Mouse (Mus musculus): ENCODE measurements around the gene Hadhb. TPM values are rescaled to one million over a fixed set of nuclear protein-coding genes. Genes with fewer than 3 reads are reported as not detected.

The Hadhb gene
- polyA plus RNA-seq, 1 experiment from 2014 or later, result 61.1 TPM

DNA sequence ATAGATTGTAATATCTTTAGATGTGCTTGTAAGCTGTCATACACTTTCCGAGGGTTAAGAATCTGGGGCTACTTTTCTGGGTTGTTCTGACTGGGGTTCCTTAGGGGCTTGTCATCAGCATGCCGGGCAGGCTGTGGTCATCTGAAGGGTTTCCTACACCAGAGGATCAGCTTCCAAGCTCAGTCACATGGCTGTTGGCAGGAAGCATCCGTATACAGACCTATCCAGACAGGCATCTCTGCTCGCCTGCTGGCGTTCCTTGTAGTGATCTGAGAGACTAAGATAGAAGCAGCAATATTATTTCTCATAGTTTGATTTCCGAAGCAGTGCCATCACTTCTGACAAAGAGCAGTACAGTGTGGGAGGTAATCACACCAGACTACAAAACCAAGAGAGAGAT, 4.6 kb downstream of the Hadhb start:
- Histone ChIP-seq H3K4me1 (replicated peaks) (peaks cover 9% of the 10 kb centered on the region), H3K27ac (no peak overlapping the region), H3K4me2 (replicated peaks) (no peak overlapping the region), H3K9me3 (no peaks in the 10 kb centered on the region), H3K27me3 (no peaks in the 10 kb centered on the region), H3K36me3 (no peaks in the 10 kb centered on the region), H3K9ac (replicated peaks) (no peak overlapping the region), H3K4me3 (replicated peaks) (no peak overlapping the region)
- no peak for ATAC-seq
- 89% methylated on average over 6 of the region's 6 CpGs for WGBS

DNA sequence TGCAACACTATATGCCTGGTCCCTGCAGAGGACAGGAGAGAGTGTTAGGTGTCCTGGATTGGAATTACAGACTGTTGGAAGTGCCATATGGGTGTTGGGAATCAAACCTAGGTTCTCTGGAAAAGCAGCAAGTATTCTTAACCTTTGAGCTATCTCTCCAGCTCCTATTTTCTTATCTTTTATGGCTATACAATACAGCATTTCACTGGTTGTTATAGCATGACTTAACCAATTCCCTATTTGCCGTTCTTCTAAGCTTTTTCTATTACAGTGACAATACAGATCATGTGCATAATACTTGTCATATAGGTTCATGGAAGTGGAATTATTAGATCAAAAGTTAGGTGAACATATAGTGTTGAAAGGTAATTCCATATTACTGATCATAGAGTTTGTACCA, 6.8 kb downstream of the Hadhb start:
- WGBS, result 91% methylated on average over 1 of the region's 1 CpGs
- peaks cover 7% of the 10 kb centered on the region for H3K36me3 ChIP-seq
- no peak overlapping the region for H3K27ac ChIP-seq
- no peaks in the 10 kb centered on the region; the same call in 1 of the 2 replicates for H3K4me1 ChIP-seq (replicated peaks)
- no peaks in the 10 kb centered on the region for H3K9me3 ChIP-seq
- H3K9ac ChIP-seq (replicated peaks), result no peak overlapping the region
- H3K4me3 ChIP-seq (replicated peaks), result no peak overlapping the region
- H3K27me3 ChIP-seq, result no peaks in the 10 kb centered on the region
- no peak overlapping the region for H3K4me2 ChIP-seq (replicated peaks)
- no peak for ATAC-seq

DNA sequence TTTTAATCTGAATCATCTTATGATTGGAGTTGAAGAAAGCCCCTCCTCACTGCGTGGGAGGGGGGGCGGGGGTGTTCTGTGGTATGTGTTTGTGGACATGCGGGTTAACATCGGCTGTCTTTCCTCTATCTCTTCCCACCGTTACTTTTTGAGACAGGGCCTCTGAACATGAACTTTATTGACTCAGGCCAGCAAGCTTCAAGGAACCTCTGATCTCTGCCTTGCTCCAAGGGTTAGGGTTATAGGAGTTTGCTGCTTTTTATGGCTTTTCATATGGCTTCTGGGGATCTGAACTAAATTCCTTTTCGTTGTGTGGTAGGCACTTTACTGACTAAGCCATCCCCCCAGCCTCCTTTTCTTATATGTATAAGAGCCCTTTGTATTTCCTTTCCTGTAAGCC, 7.3 kb downstream of the Hadhb start:
- Histone ChIP-seq H3K4me2 (replicated peaks) (no peak overlapping the region), H3K4me1 (replicated peaks) (no peaks in the 10 kb centered on the region), H3K27ac (no peak overlapping the region), H3K9ac (replicated peaks) (no peak overlapping the region), H3K9me3 (no peaks in the 10 kb centered on the region), H3K27me3 (no peaks in the 10 kb centered on the region), H3K4me3 (replicated peaks) (no peak overlapping the region), H3K36me3 (peaks cover 9% of the 10 kb centered on the region)
- no peak for ATAC-seq
- WGBS, result 90% methylated on average over 6 of the region's 6 CpGs

DNA sequence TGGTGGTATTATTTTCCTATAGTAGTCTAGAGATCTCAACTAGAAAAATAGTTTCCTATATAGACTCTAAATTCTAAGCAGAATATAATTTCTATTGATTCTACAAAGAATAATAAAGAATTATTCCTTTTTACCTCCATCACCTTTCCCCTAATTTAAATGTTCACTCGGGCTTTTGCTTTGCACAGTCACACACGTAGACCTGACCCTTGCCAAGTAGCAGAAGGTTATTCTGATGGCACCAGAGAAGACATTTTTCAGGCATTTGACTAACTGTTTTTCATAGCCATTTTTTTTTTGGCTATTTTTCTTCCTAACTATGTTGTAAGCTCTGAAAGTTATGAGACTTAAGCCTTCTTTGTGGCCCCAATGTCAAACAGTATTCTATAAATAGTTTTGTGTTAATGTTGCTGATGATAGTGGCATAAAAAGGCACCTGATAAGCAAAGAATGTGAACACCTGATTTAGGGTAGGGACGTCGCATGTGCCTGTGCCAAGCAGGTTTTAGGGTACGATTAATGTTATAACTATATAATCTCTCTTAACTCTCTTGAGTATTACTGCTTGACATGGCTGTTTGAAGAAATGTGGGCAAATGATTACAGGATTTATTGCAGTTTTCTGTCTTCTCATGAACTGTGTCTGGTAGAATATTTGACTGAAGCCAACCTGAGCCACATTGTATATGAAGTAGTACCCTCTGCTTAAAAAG, 10.3 kb downstream of the Hadhb start:
- Histone ChIP-seq H3K4me2 (replicated peaks) (no peak overlapping the region), H3K27ac (no peak overlapping the region), H3K27me3 (no peaks in the 10 kb centered on the region), H3K36me3 (peaks cover 26% of the 10 kb centered on the region), H3K4me1 (replicated peaks) (no peaks in the 10 kb centered on the region), H3K4me3 (replicated peaks) (no peak overlapping the region), H3K9me3 (no peaks in the 10 kb centered on the region), H3K9ac (replicated peaks) (no peak overlapping the region)
- WGBS, result 93% methylated on average over 5 of the region's 5 CpGs
- ATAC-seq, result no peak

DNA sequence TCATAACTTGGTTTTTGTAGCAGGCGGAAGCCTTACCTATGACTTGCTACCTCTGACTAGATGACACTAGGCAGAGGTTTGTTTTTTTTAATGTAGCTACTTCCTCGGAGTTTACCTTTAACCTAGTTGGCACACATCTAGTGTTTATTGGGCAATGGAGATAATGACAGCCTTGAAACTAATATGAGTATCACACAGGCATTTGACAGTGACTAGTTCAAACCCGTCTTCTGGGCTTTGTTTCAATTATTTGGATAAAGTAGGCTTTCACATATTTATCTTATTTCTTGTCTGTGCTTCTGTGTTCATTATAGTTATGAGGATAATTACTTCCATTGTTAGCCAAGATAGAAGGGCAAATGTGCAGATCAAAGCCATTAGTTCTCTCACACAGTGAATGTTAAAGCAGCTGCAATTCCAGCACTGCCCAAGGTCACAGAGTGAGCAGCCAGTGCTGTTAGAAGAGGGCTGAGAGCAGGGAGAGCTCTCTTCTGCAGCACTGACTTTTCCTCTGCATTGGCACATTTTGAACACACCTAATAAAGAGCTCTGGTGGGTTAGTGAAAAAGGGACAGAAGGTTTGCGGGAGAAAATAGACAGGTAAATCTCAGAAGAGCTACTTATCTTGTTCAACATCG, 15.4 kb downstream of the Hadhb start:
- no peak overlapping the region for H3K9ac ChIP-seq (replicated peaks)
- H3K27ac ChIP-seq, result no peak overlapping the region
- no peak overlapping the region for H3K4me3 ChIP-seq (replicated peaks)
- H3K36me3 ChIP-seq, result peaks cover 67% of the 10 kb centered on the region
- no peak overlapping the region for H3K4me2 ChIP-seq (replicated peaks)
- ATAC-seq, result no peak
- 91% methylated on average over 5 of the region's 5 CpGs for WGBS
- H3K27me3 ChIP-seq, result no peaks in the 10 kb centered on the region
- no peaks in the 10 kb centered on the region for H3K4me1 ChIP-seq (replicated peaks)
- H3K9me3 ChIP-seq, result no peaks in the 10 kb centered on the region

DNA sequence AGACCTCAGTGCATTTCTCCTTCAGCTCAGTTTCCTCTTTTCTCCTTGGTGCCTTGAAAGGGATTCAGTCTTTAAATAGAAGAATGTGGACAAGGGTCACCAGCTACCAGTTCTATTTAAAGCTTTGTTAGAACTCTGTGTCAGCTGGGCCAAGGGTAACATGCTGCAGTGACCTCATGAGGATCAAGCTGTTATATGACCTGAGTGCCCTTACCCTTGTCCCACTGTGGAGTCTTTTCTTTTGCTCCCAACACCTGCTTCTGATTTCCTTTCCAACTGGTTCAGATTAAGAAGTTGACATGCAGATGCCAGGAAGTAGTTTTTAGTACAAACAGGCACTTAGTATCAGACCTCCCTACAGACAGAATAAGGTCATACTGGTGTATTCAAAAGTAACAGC, 17.1 kb downstream of the Hadhb start:
- Histone ChIP-seq H3K36me3 (peaks cover 75% of the 10 kb centered on the region), H3K4me2 (replicated peaks) (no peak overlapping the region), H3K27ac (no peak overlapping the region), H3K4me3 (replicated peaks) (no peak overlapping the region), H3K9ac (replicated peaks) (no peak overlapping the region), H3K4me1 (replicated peaks) (no peaks in the 10 kb centered on the region), H3K9me3 (no peaks in the 10 kb centered on the region), H3K27me3 (no peaks in the 10 kb centered on the region)
- no peak for ATAC-seq

DNA sequence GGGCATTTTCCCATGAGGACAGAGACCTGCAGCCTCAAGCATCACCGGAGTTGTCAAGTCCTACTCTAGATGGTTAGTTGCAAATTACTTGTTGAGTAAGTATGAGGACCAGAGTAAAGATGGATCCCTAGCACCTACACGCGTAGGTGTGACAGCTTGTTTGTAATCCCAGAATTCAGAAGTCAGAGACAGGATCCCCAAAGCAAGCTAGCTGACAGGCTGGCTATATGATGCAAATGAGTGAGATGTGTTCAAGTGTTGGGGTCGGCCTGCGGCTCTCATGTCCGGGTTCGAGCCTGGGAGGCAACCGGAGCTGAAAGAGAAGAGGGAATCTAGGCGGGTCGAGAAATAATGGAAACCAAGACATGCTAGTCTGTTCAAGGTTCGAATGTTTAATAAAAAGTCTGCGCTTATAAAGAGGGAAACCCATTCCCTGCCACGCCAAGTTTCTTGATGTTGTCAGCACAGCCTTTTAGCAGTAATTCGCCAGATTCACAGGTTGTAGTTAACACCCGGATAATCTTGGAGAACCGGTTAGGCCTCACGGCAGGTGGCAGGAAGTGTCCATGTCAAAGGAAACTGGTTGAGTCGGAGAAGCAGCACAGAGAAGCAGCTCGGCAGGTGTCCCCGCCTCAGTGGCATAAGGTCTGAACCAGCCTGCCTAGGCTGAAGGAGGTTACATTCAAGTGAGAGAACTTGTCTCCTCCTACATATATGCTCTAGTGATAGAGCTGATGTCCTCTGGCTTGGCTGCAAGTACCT, 18.1 kb downstream of the Hadhb start:
- H3K27ac ChIP-seq, result no peak overlapping the region
- peaks cover 78% of the 10 kb centered on the region for H3K36me3 ChIP-seq
- no peak overlapping the region for H3K4me2 ChIP-seq (replicated peaks)
- no peak overlapping the region for H3K4me3 ChIP-seq (replicated peaks)
- H3K4me1 ChIP-seq (replicated peaks), result no peaks in the 10 kb centered on the region
- H3K27me3 ChIP-seq, result no peaks in the 10 kb centered on the region
- no peak for ATAC-seq
- WGBS, result 54% methylated on average over 20 of the region's 20 CpGs
- no peaks in the 10 kb centered on the region for H3K9me3 ChIP-seq
- H3K9ac ChIP-seq (replicated peaks), result no peak overlapping the region

DNA sequence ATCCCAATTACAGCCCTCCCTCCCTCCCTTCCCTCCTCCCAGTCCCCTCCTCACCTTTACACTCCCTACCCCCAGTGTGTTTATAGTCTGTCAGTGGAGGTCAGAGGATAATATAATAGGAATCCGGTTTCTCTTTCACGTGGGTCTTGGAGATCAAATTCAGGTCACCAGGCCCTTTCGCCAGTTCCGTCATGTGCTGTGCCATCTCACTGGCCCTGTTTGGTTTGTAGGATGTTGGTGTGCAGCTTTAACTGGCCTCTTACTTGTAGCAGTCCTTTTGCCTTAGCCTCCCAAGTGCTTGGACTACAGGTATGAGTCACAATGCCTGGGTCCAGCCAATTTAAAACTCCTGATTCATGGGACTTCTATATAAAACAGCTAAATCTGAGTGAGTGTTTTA, 20.8 kb downstream of the Hadhb start:
- no peaks in the 10 kb centered on the region for H3K4me1 ChIP-seq (replicated peaks)
- H3K27me3 ChIP-seq, result no peaks in the 10 kb centered on the region
- no peak for ATAC-seq
- H3K36me3 ChIP-seq, result peaks cover 83% of the 10 kb centered on the region
- H3K9ac ChIP-seq (replicated peaks), result no peak overlapping the region
- H3K4me2 ChIP-seq (replicated peaks), result no peak overlapping the region
- no peak overlapping the region for H3K27ac ChIP-seq
- no peak overlapping the region for H3K4me3 ChIP-seq (replicated peaks)
- H3K9me3 ChIP-seq, result no peaks in the 10 kb centered on the region
- WGBS, result 75% methylated on average over 4 of the region's 4 CpGs

DNA sequence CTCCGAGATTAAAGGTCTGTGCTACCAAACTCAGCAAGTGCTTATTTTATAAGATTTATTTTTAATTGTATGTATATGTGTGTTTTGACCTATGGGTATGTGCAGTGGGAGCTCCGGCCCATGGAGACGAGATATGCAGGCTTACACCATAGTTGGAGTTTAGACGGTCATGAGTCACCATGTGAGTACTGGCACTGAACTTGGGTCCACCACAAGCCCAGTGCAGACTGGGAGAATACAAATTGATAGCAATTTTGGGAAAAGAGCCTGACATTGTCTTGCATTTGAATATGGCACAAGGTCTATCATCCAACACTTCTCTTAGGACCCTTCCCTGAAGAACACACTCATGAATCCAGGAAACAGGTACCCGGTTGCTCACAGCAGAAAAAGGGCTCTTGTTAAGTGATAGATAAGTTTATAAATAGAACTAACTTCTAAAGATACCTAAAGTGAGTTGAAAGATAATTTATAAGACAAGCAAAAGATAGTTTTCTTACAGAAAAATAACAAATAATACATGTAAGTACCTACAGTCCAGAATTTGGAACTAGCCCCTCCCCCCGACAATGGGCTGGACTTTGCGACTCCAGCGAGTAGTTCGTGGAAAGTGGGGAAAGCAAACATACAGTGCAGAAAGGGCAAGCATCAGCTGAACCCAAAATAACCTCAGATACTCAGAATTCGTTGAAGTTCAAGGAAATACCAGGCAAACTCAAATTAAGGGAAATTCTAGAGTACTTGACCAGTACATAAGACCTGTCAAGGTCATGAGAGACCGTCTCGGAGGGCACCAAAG, 32.8 kb downstream of the Hadhb start:
- no peaks in the 10 kb centered on the region for H3K4me1 ChIP-seq (replicated peaks)
- no peak overlapping the region for H3K27ac ChIP-seq
- peaks cover 46% of the 10 kb centered on the region for H3K36me3 ChIP-seq
- no peak for ATAC-seq
- no peak overlapping the region for H3K9ac ChIP-seq (replicated peaks)
- H3K27me3 ChIP-seq, result no peaks in the 10 kb centered on the region
- no peak overlapping the region for H3K4me2 ChIP-seq (replicated peaks)
- no peak overlapping the region for H3K4me3 ChIP-seq (replicated peaks)
- no peaks in the 10 kb centered on the region for H3K9me3 ChIP-seq
- 97% methylated on average over 12 of the region's 12 CpGs for WGBS

DNA sequence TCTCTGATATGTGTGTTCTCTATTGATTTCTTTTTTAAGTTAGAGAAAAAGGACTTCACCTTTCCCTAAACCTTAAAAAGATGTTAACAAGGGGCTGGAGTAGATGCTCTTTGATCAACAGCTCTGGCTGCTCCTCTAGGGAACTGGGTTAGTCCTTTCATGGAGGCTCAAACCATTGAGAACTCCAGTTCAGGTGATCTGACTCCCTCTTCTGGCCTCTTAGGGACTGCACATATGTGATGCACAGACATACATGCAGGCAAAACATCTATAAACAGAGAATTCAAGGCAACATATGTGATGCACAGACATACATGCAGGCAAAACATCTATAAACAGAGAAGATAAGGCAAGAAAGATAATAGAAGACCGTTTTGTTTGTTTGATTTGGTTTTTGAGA, 37.4 kb downstream of the Hadhb start:
- ATAC-seq, result no peak
- no peaks in the 10 kb centered on the region for H3K27me3 ChIP-seq
- no peaks in the 10 kb centered on the region for H3K4me1 ChIP-seq (replicated peaks)
- H3K4me3 ChIP-seq (replicated peaks), result no peak overlapping the region
- peaks cover 14% of the 10 kb centered on the region for H3K36me3 ChIP-seq
- H3K9me3 ChIP-seq, result no peaks in the 10 kb centered on the region
- WGBS, result 84% methylated on average over 1 of the region's 1 CpGs
- H3K27ac ChIP-seq, result no peak overlapping the region
- H3K9ac ChIP-seq (replicated peaks), result no peak overlapping the region
- H3K4me2 ChIP-seq (replicated peaks), result no peak overlapping the region

DNA sequence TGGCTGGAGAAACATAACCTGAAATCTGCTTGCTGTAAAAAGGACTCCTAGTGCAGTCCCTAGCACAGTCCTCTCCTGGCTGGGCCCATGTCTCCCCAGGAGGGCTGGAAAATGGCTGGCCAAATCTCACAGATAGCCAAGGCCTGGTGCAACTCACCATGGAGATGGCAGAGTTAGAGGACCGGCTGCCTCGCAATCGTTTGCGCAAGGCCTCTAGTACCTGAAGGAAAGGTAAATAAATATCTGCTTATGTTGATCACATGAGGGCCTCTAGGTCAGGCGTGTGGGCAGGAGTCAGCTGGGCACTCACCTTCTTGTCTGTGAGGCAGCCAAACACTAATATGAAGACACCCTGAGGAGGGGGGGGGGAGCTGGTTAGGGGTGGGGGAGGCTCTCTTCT, 40.3 kb downstream of the Hadhb start:
- no peaks in the 10 kb centered on the region for H3K4me1 ChIP-seq (replicated peaks)
- whole genome bisulfite sequencing, result 92% methylated on average over 5 of the region's 5 CpGs
- H3K9ac ChIP-seq (replicated peaks), result no peak overlapping the region
- H3K27ac ChIP-seq, result no peak overlapping the region
- no peak overlapping the region for H3K4me2 ChIP-seq (replicated peaks)
- no peak for ATAC-seq
- H3K9me3 ChIP-seq, result no peaks in the 10 kb centered on the region
- no peaks in the 10 kb centered on the region for H3K36me3 ChIP-seq
- no peak overlapping the region for H3K4me3 ChIP-seq (replicated peaks)
- no peaks in the 10 kb centered on the region for H3K27me3 ChIP-seq

DNA sequence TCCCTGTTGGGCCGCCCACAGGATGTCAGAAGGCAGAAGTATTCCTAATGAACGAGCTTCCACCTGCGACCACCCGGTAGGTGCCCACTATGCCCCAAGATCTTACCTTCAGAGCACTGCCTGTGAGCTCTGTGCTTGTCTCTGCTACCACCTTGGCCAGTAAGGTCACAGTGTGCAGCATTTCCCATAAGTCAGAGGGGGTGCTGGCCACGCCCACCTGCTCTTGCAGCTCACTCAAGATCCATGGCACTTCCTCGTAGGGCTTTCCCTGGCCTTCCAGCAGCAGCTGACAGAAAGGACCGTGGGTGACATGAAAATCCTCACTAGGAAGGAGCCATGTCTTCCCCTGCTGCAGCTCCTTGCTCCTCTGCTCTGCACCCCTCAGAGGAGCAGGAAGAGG, 43.2 kb downstream of the Hadhb start:
- no peaks in the 10 kb centered on the region for H3K36me3 ChIP-seq
- no peaks in the 10 kb centered on the region for H3K27me3 ChIP-seq
- no peaks in the 10 kb centered on the region for H3K9me3 ChIP-seq
- no peak for ATAC-seq
- H3K4me1 ChIP-seq (replicated peaks), result no peaks in the 10 kb centered on the region
- no peak overlapping the region for H3K9ac ChIP-seq (replicated peaks)
- no peak overlapping the region for H3K4me2 ChIP-seq (replicated peaks)
- no peak overlapping the region for H3K27ac ChIP-seq
- no peak overlapping the region for H3K4me3 ChIP-seq (replicated peaks)
- WGBS, result 71% methylated on average over 7 of the region's 7 CpGs

All from midbrain, embryonic 13.5 days (tissue).